Mouse (Mus musculus) liver, adult 2 months (tissue): Measurements from ENCODE around the gene Cdh10.

ENCODE experiments used
- CTCF ChIP-seq: fragments of 200-500 bp; IDR thresholded peaks from 2 replicates; pipeline ENCODE4 v1.5.1; 2011; ENCODE audit warnings: low read depth, low read length, control low read depth
- POLR2A ChIP-seq: fragments of 200-500 bp; IDR thresholded peaks from 2 replicates; pipeline ENCODE4 v1.6.1; 2011; ENCODE audit warnings: low read length, control low read depth; ENCODE audit not compliant: insufficient read depth; ENCODE audit errors: extremely low read depth

- TF ChIP-seq CTCF (no peak), POLR2A (no peak)
Measured at GRCm38 (mm10) chr15:18809148-18809827, 9.5 kb upstream of the Cdh10 start.
